Mouse (Mus musculus): ENCODE results near the gene Slpi. TPM values are rescaled to one million over a fixed set of nuclear protein-coding genes. Genes with fewer than 3 reads are reported as not detected.
"Not testable (repeated sequence)": the region's sequence is repeated elsewhere in the genome, so short reads cannot be mapped to it uniquely, and the experiment has no call there.

Gene Slpi
- polyA plus RNA-seq, 1 experiment from 2014 or later: 4.3 TPM

DNA sequence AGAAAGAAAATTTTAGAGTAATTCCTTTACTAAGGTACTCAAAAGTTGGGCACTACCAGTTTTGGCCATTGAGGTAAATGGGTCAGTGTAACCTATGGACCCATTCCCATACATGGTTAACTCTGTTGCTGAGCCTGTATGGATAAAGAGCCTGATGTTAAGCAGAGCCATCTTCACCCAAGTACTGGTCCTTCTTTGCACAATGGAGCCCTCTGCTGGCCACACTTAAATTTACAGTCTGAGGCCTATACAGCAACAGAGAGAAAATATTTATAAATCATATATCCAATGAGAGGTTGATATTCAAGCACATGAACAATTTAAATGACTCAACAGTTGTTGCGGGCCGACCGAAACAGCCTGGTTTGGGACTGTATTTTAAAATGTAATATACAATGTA is 39.9 kb downstream of the Slpi start:
- no peaks in the 10 kb centered on the region for H3K36me3 ChIP-seq
- 0 out of 2 replicates have a peak, but pooled peaks cover 3% of the 10 kb centered on the region for H3K27me3 ChIP-seq
- ATAC-seq (ENCODE audit: insufficient number of reproducible peaks, low FRiP score, low TSS enrichment, low read depth): no peak
- H3K4me1 ChIP-seq: no peaks in the 10 kb centered on the region
- H3K4me3 ChIP-seq: no peak overlapping the region
- no peak overlapping the region for H3K4me2 ChIP-seq
- H3K27ac ChIP-seq: no peak overlapping the region
- no peak overlapping the region for H3K9ac ChIP-seq
- no peaks in the 10 kb centered on the region for H3K9me3 ChIP-seq
- WGBS: 86% methylated on average over 3 of the region's 3 CpGs

DNA sequence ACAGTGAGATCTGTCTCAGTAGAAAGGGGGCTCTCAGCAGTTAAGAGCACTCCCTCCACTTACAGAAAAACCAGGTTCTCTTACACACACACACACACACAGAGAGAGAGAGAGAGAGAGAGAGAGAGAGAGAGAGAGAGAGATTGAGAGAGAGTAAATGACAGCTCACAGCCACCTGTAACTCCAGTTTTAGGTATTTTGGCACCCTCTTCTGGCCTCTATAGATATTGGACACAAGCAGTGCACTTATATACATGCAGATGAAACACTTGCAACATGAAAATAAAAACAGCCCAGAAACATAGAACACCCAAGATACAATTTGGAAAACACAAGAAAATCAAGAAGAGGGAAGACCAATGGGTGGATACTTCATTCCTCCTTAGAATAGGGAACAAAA is 41.2 kb downstream of the Slpi start:
- not testable (repeated sequence) for H3K4me3 ChIP-seq; H3K9me3 ChIP-seq; H3K27me3 ChIP-seq; H3K4me1 ChIP-seq; H3K4me2 ChIP-seq; H3K9ac ChIP-seq; H3K27ac ChIP-seq; H3K36me3 ChIP-seq; ATAC-seq (ENCODE audit: insufficient number of reproducible peaks, low FRiP score, low TSS enrichment, low read depth)

DNA sequence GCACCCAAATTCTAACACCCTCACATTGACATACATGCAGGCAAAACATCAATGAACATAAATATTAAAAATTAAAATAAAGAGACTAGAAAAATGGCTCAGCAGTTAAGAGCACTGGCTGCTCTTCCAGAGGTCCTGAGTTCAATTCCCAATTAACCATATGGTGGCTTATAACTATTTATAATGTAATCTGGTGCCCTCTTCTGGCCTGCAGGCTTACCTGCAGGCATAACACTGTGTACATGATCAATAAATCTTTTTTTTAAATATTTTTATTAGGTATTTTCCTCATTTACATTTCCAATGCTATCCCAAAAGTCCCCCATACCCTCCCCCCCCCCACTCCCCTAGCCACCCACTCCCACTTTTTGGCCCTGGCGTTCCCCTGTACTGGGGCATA is 45.2 kb downstream of the Slpi start:
- not testable (repeated sequence) for H3K9me3 ChIP-seq; H3K27ac ChIP-seq; H3K27me3 ChIP-seq; H3K4me1 ChIP-seq; H3K4me3 ChIP-seq; H3K36me3 ChIP-seq; ATAC-seq (ENCODE audit: insufficient number of reproducible peaks, low FRiP score, low TSS enrichment, low read depth); H3K4me2 ChIP-seq; H3K9ac ChIP-seq
- 88% methylated on average over 1 of the region's 1 CpGs for WGBS

DNA sequence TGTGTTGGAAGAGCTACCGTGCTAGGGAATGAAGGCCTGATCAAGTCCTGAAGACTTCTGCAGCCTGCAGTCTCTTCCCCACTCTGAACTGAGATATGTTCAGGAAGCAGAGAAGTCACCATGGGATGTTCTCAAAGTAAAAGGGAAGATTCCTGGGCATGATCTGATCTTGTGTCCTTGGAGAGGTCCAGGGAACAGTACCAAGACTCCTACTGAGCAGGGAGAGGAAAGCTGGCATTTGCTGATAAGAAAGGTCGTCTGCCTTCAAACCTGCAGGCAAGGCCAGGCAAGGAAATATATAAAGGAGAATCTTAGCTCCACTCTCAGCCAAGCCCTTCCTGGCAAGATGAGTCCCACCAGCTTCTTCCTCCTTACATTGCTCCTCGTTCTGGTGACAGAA is 56.5 kb downstream of the Slpi start, which contains the start of gene Svs5:
Gene Svs5 (plus strand): TSS at position 301 of the 400 bp plus-strand sequence.
- not testable (repeated sequence) for H3K9ac ChIP-seq; ATAC-seq (ENCODE audit: insufficient number of reproducible peaks, low FRiP score, low TSS enrichment, low read depth); H3K4me3 ChIP-seq; H3K36me3 ChIP-seq; H3K27me3 ChIP-seq; H3K4me2 ChIP-seq; H3K4me1 ChIP-seq; H3K9me3 ChIP-seq; H3K27ac ChIP-seq
- WGBS: 66% methylated on average over 3 of the region's 3 CpGs

DNA sequence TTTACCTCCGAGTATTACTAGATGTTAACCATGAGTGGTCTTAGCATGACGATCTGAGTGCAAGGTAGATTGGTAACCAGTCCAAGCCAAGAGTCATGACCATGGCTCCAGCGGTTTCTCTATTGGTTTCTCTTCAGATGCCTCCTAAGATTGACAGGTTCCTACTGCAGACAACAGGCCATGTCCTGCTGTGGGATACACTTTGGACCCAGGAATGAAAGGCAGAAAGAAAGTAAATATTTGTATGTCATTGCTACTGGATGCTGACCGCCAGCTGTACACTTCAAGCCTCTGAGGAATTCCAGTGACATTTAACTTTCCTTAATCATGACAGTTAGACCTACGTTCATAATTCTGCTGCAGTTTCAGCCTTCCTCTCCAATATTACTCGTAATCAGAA is 67.9 kb downstream of the Slpi start:
- H3K9ac ChIP-seq: no peak overlapping the region
- no peak for ATAC-seq (ENCODE audit: insufficient number of reproducible peaks, low FRiP score, low TSS enrichment, low read depth)
- 84% methylated on average over 6 of the region's 6 CpGs for WGBS
- no peak overlapping the region for H3K4me2 ChIP-seq
- H3K27ac ChIP-seq: no peak overlapping the region
- H3K4me3 ChIP-seq: no peak overlapping the region
- no peaks in the 10 kb centered on the region for H3K36me3 ChIP-seq
- no peaks in the 10 kb centered on the region for H3K4me1 ChIP-seq
- H3K27me3 ChIP-seq: no peaks in the 10 kb centered on the region
- H3K9me3 ChIP-seq: no peaks in the 10 kb centered on the region

DNA sequence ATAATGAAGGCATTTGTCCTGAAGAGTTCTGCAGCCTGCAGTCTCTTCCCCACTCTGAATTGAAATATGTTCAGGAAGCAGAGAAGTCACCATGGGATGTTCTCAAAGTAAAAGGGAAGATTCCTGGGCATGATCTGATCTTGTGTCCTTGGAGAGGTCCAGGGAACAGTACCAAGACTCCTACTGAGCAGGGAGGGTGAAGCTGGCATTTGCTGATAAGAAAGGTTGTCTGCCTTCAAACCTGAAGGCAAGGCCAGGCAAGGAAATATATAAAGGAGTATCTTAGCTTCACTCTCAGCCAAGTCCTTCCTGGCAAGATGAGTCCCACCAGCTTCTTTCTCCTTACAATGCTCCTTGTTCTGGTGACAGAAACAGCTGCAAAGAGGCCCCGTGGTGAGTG is 72.4 kb downstream of the Slpi start, which contains the start of gene Svs6:
Gene Svs6 (plus strand): TSS at position 301 of the 400 bp plus-strand sequence.
- H3K27ac ChIP-seq; H3K4me3 ChIP-seq; H3K36me3 ChIP-seq; H3K4me2 ChIP-seq; H3K4me1 ChIP-seq; H3K9ac ChIP-seq; H3K9me3 ChIP-seq; ATAC-seq (ENCODE audit: insufficient number of reproducible peaks, low FRiP score, low TSS enrichment, low read depth); H3K27me3 ChIP-seq: not testable (repeated sequence)
- 71% methylated on average over 1 of the region's 1 CpGs for WGBS

DNA sequence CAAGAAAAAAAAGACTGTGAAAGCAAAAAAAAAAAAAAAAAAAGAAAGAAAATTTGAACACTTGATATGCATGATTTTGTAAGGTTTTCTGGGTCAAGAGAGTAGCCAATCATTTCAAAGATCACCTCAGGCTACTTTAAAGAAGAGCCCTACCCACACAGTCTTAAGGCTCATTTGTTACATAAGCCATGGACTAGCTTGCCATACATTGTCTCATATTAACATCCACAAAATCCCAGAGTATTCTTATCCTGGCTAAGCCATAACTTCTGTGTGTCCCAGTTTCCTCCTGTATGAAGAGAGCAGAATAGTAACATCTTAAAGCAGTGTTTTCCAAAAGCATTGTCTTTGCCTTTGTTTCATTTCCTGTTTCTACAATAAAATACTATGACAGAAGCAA is 73.4 kb downstream of the Slpi start:
- H3K4me2 ChIP-seq; H3K4me1 ChIP-seq; H3K27ac ChIP-seq; H3K4me3 ChIP-seq; ATAC-seq (ENCODE audit: insufficient number of reproducible peaks, low FRiP score, low TSS enrichment, low read depth); H3K27me3 ChIP-seq; H3K36me3 ChIP-seq; H3K9me3 ChIP-seq; H3K9ac ChIP-seq: not testable (repeated sequence)

DNA sequence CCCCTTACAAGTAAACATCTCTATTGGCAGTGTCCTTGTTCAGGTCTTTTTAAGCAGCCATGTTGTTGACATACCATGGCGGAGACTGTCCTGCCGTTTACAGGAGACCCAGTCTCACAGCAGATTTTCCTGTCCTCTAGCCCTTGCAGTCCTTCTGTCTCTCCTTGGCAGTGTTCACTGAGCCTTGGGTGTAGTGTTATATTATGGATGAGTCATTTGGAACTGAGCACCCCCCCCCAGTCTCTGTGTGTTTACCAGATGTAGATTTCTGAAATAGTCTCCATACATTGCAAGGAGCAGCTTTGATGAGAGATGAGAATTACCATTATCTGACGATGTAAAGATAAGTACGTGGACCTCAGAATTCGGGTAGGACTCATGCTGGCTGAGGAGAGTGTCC is 76.3 kb downstream of the Slpi start:
- 77% methylated on average over 5 of the region's 5 CpGs for WGBS

More for the DNA sequence above, 76.3 kb downstream of the Slpi start:
- H3K4me3 ChIP-seq: no peak overlapping the region
- H3K9me3 ChIP-seq: no peaks in the 10 kb centered on the region
- no peaks in the 10 kb centered on the region for H3K36me3 ChIP-seq
- no peak for ATAC-seq (ENCODE audit: insufficient number of reproducible peaks, low FRiP score, low TSS enrichment, low read depth)
- H3K4me2 ChIP-seq: no peak overlapping the region
- H3K9ac ChIP-seq: no peak overlapping the region
- H3K27me3 ChIP-seq: no peaks in the 10 kb centered on the region
- no peak overlapping the region for H3K27ac ChIP-seq
- H3K4me1 ChIP-seq: no peaks in the 10 kb centered on the region

Small RNA genes within 50 kb of the gene (microRNA-seq; reads per million reads assigned to microRNA genes)
- gene Mir7678: not detected

Other genes starting within 250 kb of the Slpi start
- gene Kcns1, start 218.0 kb downstream of the Slpi start, polyA plus RNA-seq (2015; fragmentation: Nextera tagmentation; extraction: Ambion mirVana): 2.0 and 3.6 TPM in 2 replicates
- gene Wfdc5, start 206.4 kb downstream of the Slpi start, polyA plus RNA-seq (2015; fragmentation: Nextera tagmentation; extraction: Ambion mirVana): 9.1 and 10.3 TPM in 2 replicates
- 0.40 TPM in 1 of 2 replicates, not detected in the other for gene Wfdc12, start 198.5 kb downstream of the Slpi start, polyA plus RNA-seq (2015; fragmentation: Nextera tagmentation; extraction: Ambion mirVana)
- gene Wfdc15a, start 189.0 kb downstream of the Slpi start, polyA plus RNA-seq (2015; fragmentation: Nextera tagmentation; extraction: Ambion mirVana): not detected in 2 replicates
- gene Wfdc15b, start 167.4 kb downstream of the Slpi start, polyA plus RNA-seq (2015; fragmentation: Nextera tagmentation; extraction: Ambion mirVana): not detected in 2 replicates
- not detected in 2 replicates for gene Svs2, start 150.6 kb downstream of the Slpi start, polyA plus RNA-seq (2015; fragmentation: Nextera tagmentation; extraction: Ambion mirVana)
- gene Svs3b, start 132.5 kb downstream of the Slpi start, polyA plus RNA-seq (2015; fragmentation: Nextera tagmentation; extraction: Ambion mirVana): not detected in 2 replicates
- gene Svs4, start 110.6 kb downstream of the Slpi start, polyA plus RNA-seq (2015; fragmentation: Nextera tagmentation; extraction: Ambion mirVana): not detected in 2 replicates
- not detected in 2 replicates for gene Svs3a, start 99.8 kb downstream of the Slpi start, polyA plus RNA-seq (2015; fragmentation: Nextera tagmentation; extraction: Ambion mirVana)
- gene Svs6, start 72.3 kb downstream of the Slpi start, polyA plus RNA-seq (2015; fragmentation: Nextera tagmentation; extraction: Ambion mirVana): not detected in 2 replicates
- not detected in 2 replicates for gene Svs5, start 56.4 kb downstream of the Slpi start, polyA plus RNA-seq (2015; fragmentation: Nextera tagmentation; extraction: Ambion mirVana)
- 1.2 and 1.3 TPM in 2 replicates for gene Rbpjl, start 14.0 kb upstream of the Slpi start, polyA plus RNA-seq (2015; fragmentation: Nextera tagmentation; extraction: Ambion mirVana)
- gene Matn4, start 16.1 kb upstream of the Slpi start, polyA plus RNA-seq (2015; fragmentation: Nextera tagmentation; extraction: Ambion mirVana): 108 and 113 TPM in 2 replicates
- gene Sdc4, start 54.8 kb upstream of the Slpi start, polyA plus RNA-seq (2015; fragmentation: Nextera tagmentation; extraction: Ambion mirVana): 107 and 110 TPM in 2 replicates
- 54.5 and 61.2 TPM in 2 replicates for gene Sys1, start 67.9 kb upstream of the Slpi start, polyA plus RNA-seq (2015; fragmentation: Nextera tagmentation; extraction: Ambion mirVana)
- gene Gm20458, start 71.9 kb upstream of the Slpi start, polyA plus RNA-seq (2015; fragmentation: Nextera tagmentation; extraction: Ambion mirVana): 11.0 and 12.2 TPM in 2 replicates
- not detected in 2 replicates for gene Trp53tg5, start 84.6 kb upstream of the Slpi start, polyA plus RNA-seq (2015; fragmentation: Nextera tagmentation; extraction: Ambion mirVana)
- gene Dbndd2, start 97.0 kb upstream of the Slpi start, polyA plus RNA-seq (2015; fragmentation: Nextera tagmentation; extraction: Ambion mirVana): 6.3 and 6.9 TPM in 2 replicates
- 65.0 and 67.5 TPM in 2 replicates for gene Pigt, start 108.4 kb upstream of the Slpi start, polyA plus RNA-seq (2015; fragmentation: Nextera tagmentation; extraction: Ambion mirVana)
- 18.3 and 31.2 TPM in 2 replicates for gene Wfdc2, start 173.3 kb upstream of the Slpi start, polyA plus RNA-seq (2015; fragmentation: Nextera tagmentation; extraction: Ambion mirVana)
- not detected in 2 replicates for gene Spint3, start 184.4 kb upstream of the Slpi start, polyA plus RNA-seq (2015; fragmentation: Nextera tagmentation; extraction: Ambion mirVana)
- 0.19 TPM in 1 of 2 replicates, not detected in the other for gene Wfdc6a, start 196.4 kb upstream of the Slpi start, polyA plus RNA-seq (2015; fragmentation: Nextera tagmentation; extraction: Ambion mirVana)
- not detected in 2 replicates for gene Eppin, start 204.5 kb upstream of the Slpi start, polyA plus RNA-seq (2015; fragmentation: Nextera tagmentation; extraction: Ambion mirVana)
- gene Wfdc6b, start 224.4 kb upstream of the Slpi start, polyA plus RNA-seq (2015; fragmentation: Nextera tagmentation; extraction: Ambion mirVana): not detected in 2 replicates
- gene Wfdc8, start 224.5 kb upstream of the Slpi start, polyA plus RNA-seq (2015; fragmentation: Nextera tagmentation; extraction: Ambion mirVana): not detected in 2 replicates
- not detected in 2 replicates for gene Wfdc16, start 249.7 kb upstream of the Slpi start, polyA plus RNA-seq (2015; fragmentation: Nextera tagmentation; extraction: Ambion mirVana)